Mouse (Mus musculus): ENCODE data around the gene Clta.
"Not testable (repeated sequence)": the region's sequence is repeated elsewhere in the genome, so short reads cannot be mapped to it uniquely, and the experiment has no call there.

Clta gene

GRCm38 (mm10) chr4:44016791-44017190 is 12.5 kb downstream of the Clta start:
- in situ Hi-C loops (cut with MboI; ENCODE audit: low sequenced_read_pairs): no loop called here

- in situ Hi-C loops (cut with MboI; ENCODE audit: low sequenced_read_pairs): no loop called here
Measured at GRCm38 (mm10) chr4:44022323-44022722, 18.1 kb downstream of the Clta start.

GRCm38 (mm10) chr4:44022766-44023165 is 18.5 kb downstream of the Clta start:
- in situ Hi-C loops (cut with MboI; ENCODE audit: low sequenced_read_pairs): no loop called here

GRCm38 (mm10) chr4:44023681-44024080 is 19.4 kb downstream of the Clta start:
- in situ Hi-C loops (cut with MboI; ENCODE audit: low sequenced_read_pairs): no loop called here

- in situ Hi-C loops (cut with MboI; ENCODE audit: low sequenced_read_pairs): no loop called here
Measured at GRCm38 (mm10) chr4:44024241-44024640, 20.0 kb downstream of the Clta start.

- in situ Hi-C loops (cut with MboI; ENCODE audit: low sequenced_read_pairs): no loop called here
Measured at GRCm38 (mm10) chr4:44025570-44025969, 21.3 kb downstream of the Clta start.

- in situ Hi-C loops (cut with MboI; ENCODE audit: low sequenced_read_pairs): no loop called here
Measured at GRCm38 (mm10) chr4:44028303-44029135, 24.3 kb downstream of the Clta start.

GRCm38 (mm10) chr4:44029661-44030066 is 25.4 kb downstream of the Clta start:
- in situ Hi-C loops (cut with MboI; ENCODE audit: low sequenced_read_pairs): no loop called here

- in situ Hi-C loops (cut with MboI; ENCODE audit: low sequenced_read_pairs): no loop called here
Measured at GRCm38 (mm10) chr4:44031521-44031920, 27.3 kb downstream of the Clta start.

- in situ Hi-C loops (cut with MboI; ENCODE audit: low sequenced_read_pairs): no loop called here
Measured at GRCm38 (mm10) chr4:44036455-44036854, 32.2 kb downstream of the Clta start.

GRCm38 (mm10) chr4:44040802-44041201 is 36.5 kb downstream of the Clta start:
- in situ Hi-C loops (cut with MboI; ENCODE audit: low sequenced_read_pairs): no loop called here

- in situ Hi-C loops (cut with MboI; ENCODE audit: low sequenced_read_pairs): no loop called here
Measured at GRCm38 (mm10) chr4:44042429-44042828, 38.2 kb downstream of the Clta start.

GRCm38 (mm10) chr4:44043182-44043581 is 38.9 kb downstream of the Clta start:
- in situ Hi-C loops (cut with MboI; ENCODE audit: low sequenced_read_pairs): not testable (repeated sequence)

GRCm38 (mm10) chr4:44044685-44045356 is 40.6 kb downstream of the Clta start:
- in situ Hi-C loops (cut with MboI; ENCODE audit: low sequenced_read_pairs): no loop called here

GRCm38 (mm10) chr4:44046066-44046465 is 41.8 kb downstream of the Clta start:
- in situ Hi-C loops (cut with MboI; ENCODE audit: low sequenced_read_pairs): no loop called here

GRCm38 (mm10) chr4:44049812-44050211 is 45.6 kb downstream of the Clta start:
- in situ Hi-C loops (cut with MboI; ENCODE audit: low sequenced_read_pairs): no loop called here

GRCm38 (mm10) chr4:44059674-44060073 is 55.4 kb downstream of the Clta start:
- in situ Hi-C loops (cut with MboI; ENCODE audit: low sequenced_read_pairs): no loop called here

GRCm38 (mm10) chr4:44062062-44062461 is 57.8 kb downstream of the Clta start:
- in situ Hi-C loops (cut with MboI; ENCODE audit: low sequenced_read_pairs): no loop called here

GRCm38 (mm10) chr4:44062816-44063215 is 58.6 kb downstream of the Clta start:
- in situ Hi-C loops (cut with MboI; ENCODE audit: low sequenced_read_pairs): no loop called here

GRCm38 (mm10) chr4:44065355-44066025 is 61.2 kb downstream of the Clta start:
- in situ Hi-C loops (cut with MboI; ENCODE audit: low sequenced_read_pairs): loop anchor here (5.0 kb wide), 1 partner anchor 52 kb away; no protein-coding TSS in a partner anchor

- in situ Hi-C loops (cut with MboI; ENCODE audit: low sequenced_read_pairs): loop anchor here (5.0 kb wide), 1 partner anchor 50 kb away; no protein-coding TSS in a partner anchor
Measured at GRCm38 (mm10) chr4:44066891-44067290, 62.6 kb downstream of the Clta start.

Data from CH12F3 (cell line).